Mouse (Mus musculus) erythroblast, adult 5-6 weeks (primary cell): ENCODE data around the gene Hgfac. TPM values are rescaled to one million over a fixed set of nuclear protein-coding genes. Genes with fewer than 3 reads are reported as not detected.
A peak's percentile ranks its signal among the peaks of the same experiment; 100 is the strongest.

Experiments
- ATAC-seq: replicated peaks from 2 replicates; pipeline ENCODE4 v1.8.0; 2016; ENCODE audit warnings: moderate number of reproducible peaks, mild to moderate bottlenecking, moderate TSS enrichment, inconsistent platforms; ENCODE audit not compliant: poor library complexity, low FRiP score, severe bottlenecking
- total RNA-seq, 2 experiments: library from RNA; stranded (forward) in 1 of 2; stranded (reverse) in 1 of 2; fragments of 150-400 nt in 1 of 2; fragments of 200-764, 138-1000 nt in 1 of 2; gene quantifications; 2 replicates each; pipeline versions ENCODE4 v1.2.3 to v1.2.4; 2015 to 2017; ENCODE audit warnings: low replicate concordance in 2 of 2

The Hgfac gene
- total RNA-seq, 2 experiments from 2014 or later, result not detected

GRCm38 (mm10) chr5:35088785-35089613 is 47.7 kb downstream of the Hgfac start:
- peak; percentile 74 for ATAC-seq

GRCm38 (mm10) chr5:35089614-35089963 is 48.3 kb downstream of the Hgfac start:
- ATAC-seq, result no peak

- no peak for ATAC-seq
These were observed 50.3 kb downstream of the Hgfac start for GRCm38 (mm10) chr5:35091636-35092035.

Other genes with a start within 250 kb of the Hgfac start
- gene Msantd1, start 133.5 kb upstream of the Hgfac start, total RNA-seq (2015; ENCODE audit: low replicate concordance), result not detected in 2 replicates
- 8.2 TPM in 1 of 2 replicates, not detected in the other for gene Msantd1, start 133.5 kb upstream of the Hgfac start, total RNA-seq (2017; ENCODE audit: low replicate concordance)
- gene Rgs12, start 92.1 kb upstream of the Hgfac start, total RNA-seq (2015; ENCODE audit: low replicate concordance), result 6.7 and 13.6 TPM in 2 replicates
- 23.3 and 25.0 TPM in 2 replicates for gene Rgs12, start 92.1 kb upstream of the Hgfac start, total RNA-seq (2017; ENCODE audit: low replicate concordance)
- gene Dok7, start 15.3 kb downstream of the Hgfac start, total RNA-seq (2015; ENCODE audit: low replicate concordance), result not detected in 2 replicates
- gene Dok7, start 15.3 kb downstream of the Hgfac start, total RNA-seq (2017; ENCODE audit: low replicate concordance), result not detected in 2 replicates
- gene Lrpap1, start 64.3 kb downstream of the Hgfac start, total RNA-seq (2015; ENCODE audit: low replicate concordance), result 6.5 and 7.5 TPM in 2 replicates
- gene Lrpap1, start 64.3 kb downstream of the Hgfac start, total RNA-seq (2017; ENCODE audit: low replicate concordance), result 10.0 and 17.0 TPM in 2 replicates
- gene Adra2c, start 236.8 kb downstream of the Hgfac start, total RNA-seq (2015; ENCODE audit: low replicate concordance), result not detected in 2 replicates
- gene Adra2c, start 236.8 kb downstream of the Hgfac start, total RNA-seq (2017; ENCODE audit: low replicate concordance), result not detected in 2 replicates